Mouse (Mus musculus) c-Kit-negative CD71-positive TER-119-positive erythroid progenitor cells, embryonic 14.5 days (primary cell): ENCODE results near the gene Tmem170.

Source experiments
- DNase-seq: peaks from one replicate; pipeline ENCODE4 v3.0.0-alpha.2; 2013; ENCODE audit warnings: low read depth, low spot score

Gene Tmem170

DNA sequence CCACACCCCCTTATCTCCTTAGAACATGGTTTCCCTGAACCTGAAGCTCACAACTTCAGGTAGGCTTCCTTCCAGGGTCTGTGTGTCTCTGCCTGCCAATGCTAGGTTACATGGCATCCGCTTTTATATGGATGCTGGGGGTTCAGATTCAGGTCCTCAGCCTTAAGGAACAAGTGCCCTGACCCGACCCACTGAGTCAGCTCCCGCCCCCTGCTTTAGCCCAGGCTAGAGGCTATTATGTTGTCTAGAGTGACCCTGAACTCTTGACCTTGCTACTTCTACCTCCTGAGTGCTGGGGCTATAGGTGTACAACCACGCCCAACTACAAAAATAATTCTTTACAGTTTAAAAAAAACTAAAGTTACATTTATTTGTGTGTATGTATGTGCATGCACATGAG, 61.5 kb downstream of the Tmem170 start:
- no peak for DNase-seq

DNA sequence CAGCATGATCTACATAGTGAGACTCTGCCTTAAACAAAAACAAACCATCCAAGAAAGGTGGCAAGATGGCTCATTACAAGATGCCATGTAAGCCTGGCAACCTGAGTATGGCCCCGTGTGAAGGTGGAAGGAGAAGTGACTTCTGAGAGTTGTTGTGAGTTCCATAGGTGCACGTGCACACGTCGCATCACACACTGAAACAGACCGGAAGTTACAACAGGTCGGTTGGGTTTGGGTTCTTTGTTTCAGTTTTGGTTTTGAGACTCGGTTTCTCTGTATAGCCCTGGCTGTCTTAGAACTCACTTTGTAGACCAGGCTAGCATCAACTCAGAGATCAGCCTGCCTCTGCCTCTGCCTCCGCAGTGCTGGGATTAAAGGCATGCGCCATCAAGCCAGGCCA, 62.7 kb downstream of the Tmem170 start:
- DNase-seq: no peak
